Mouse (Mus musculus) megakaryocyte, adult 5-6 weeks (primary cell): ENCODE results near the gene Mycbpap. TPM values are rescaled to one million over a fixed set of nuclear protein-coding genes. Genes with fewer than 3 reads are reported as not detected.

Experiments used
- ATAC-seq: 2 replicates; pipeline ENCODE4 v1.8.0; 2016; ENCODE audit warnings: mild to moderate bottlenecking, inconsistent platforms; ENCODE audit not compliant: poor library complexity, severe bottlenecking
- total RNA-seq, 2 experiments: library from RNA; stranded (forward) in 1 of 2; stranded (reverse) in 1 of 2; fragments of 153-499, 151-499 nt in 1 of 2; fragments of 221-1000, 200-1000 nt in 1 of 2; gene quantifications; 2 replicates each; pipeline versions ENCODE4 v1.2.3 to v1.2.4; 2015 to 2017

Gene Mycbpap
- total RNA-seq, 2 experiments from 2014 or later, result not detected

DNA sequence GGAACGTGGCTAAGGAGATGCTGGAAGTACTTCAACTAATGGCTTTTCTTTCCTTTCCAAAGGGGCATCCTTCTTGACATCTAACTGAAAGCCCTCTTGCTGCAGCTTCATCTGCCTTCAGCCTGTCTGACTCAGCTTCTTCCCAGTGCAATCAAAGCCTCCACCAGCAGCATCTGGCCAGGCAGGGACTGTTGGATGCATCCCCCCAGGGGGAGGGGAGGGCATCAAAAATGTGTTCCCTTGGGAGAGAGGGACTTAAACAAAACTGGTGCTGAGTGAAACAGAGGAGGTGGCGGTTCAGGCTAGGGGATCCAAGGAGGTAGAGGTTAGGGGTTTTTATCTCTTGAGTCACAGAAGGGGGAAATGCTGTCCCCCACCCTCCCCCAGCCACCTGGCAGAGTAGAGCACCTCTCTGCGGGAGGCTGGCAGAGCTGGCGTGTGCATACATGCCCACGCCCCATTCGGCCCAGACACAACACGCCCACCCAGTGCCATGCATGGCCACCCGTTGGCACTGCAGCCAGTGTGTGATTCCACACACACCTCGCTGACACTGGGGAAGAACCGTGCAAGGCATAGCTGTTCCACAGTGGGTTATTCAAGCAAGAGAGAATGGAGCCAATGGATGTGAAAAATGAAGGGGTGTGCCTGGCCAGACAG lies 66.3 kb downstream of the Mycbpap start:
- ATAC-seq, result no peak

DNA sequence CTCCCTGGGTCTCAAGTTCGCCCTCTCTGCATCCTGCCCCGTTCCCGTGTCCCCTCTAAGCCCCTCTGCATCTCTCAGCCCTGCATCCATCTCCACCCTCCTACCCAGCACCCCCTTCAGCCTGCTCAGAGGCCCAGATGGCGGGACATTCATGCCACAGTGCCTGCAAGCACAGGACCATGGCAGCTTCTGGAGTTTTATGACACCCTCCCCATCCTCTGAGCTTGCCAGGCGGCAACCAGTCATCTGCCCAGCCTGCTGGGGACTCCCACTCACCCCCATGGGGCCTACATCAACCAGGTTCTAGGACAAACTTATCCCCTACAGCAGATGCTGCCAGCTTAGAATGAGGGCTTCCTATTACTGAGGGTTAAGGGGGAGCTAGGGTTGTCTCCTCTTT lies 66.8 kb downstream of the Mycbpap start:
- no peak for ATAC-seq

Other genes with a start within 250 kb of the Mycbpap start
- not detected in 2 replicates for gene Gm21885, start 239.9 kb downstream of the Mycbpap start, total RNA-seq (2015)
- gene Gm21885, start 239.9 kb downstream of the Mycbpap start, total RNA-seq (2017), result not detected in 2 replicates
- 115 and 130 TPM in 2 replicates for gene Luc7l3, start 199.8 kb downstream of the Mycbpap start, total RNA-seq (2015)
- 283 and 293 TPM in 2 replicates for gene Luc7l3, start 199.8 kb downstream of the Mycbpap start, total RNA-seq (2017)
- 22.6 and 24.8 TPM in 2 replicates for gene Ankrd40, start 193.7 kb downstream of the Mycbpap start, total RNA-seq (2015)
- 64.7 and 74.1 TPM in 2 replicates for gene Ankrd40, start 193.7 kb downstream of the Mycbpap start, total RNA-seq (2017)
- gene Abcc3, start 128.7 kb downstream of the Mycbpap start, total RNA-seq (2015), result 1.1 and 1.8 TPM in 2 replicates
- gene Abcc3, start 128.7 kb downstream of the Mycbpap start, total RNA-seq (2017), result 1.4 and 1.8 TPM in 2 replicates
- gene Cacna1g, start 47.5 kb downstream of the Mycbpap start, total RNA-seq (2015), result 0.96 and 0.98 TPM in 2 replicates
- 0.16 TPM in 1 of 2 replicates, not detected in the other for gene Cacna1g, start 47.5 kb downstream of the Mycbpap start, total RNA-seq (2017)
- gene Spata20, start 35.6 kb downstream of the Mycbpap start, total RNA-seq (2015), result not detected in 2 replicates
- not detected in 2 replicates for gene Spata20, start 35.6 kb downstream of the Mycbpap start, total RNA-seq (2017)
- gene Epn3, start 21.8 kb downstream of the Mycbpap start, total RNA-seq (2015), result not detected in 2 replicates
- not detected in 2 replicates for gene Epn3, start 21.8 kb downstream of the Mycbpap start, total RNA-seq (2017)
- 0.32 and 0.40 TPM in 2 replicates for gene Rsad1, start 27.5 kb upstream of the Mycbpap start, total RNA-seq (2015)
- gene Rsad1, start 27.5 kb upstream of the Mycbpap start, total RNA-seq (2017), result 0.59 and 0.89 TPM in 2 replicates
- not detected in 2 replicates for gene Chad, start 43.3 kb upstream of the Mycbpap start, total RNA-seq (2015)
- gene Chad, start 43.3 kb upstream of the Mycbpap start, total RNA-seq (2017), result not detected in 2 replicates
- 6.7 and 7.9 TPM in 2 replicates for gene Acsf2, start 80.1 kb upstream of the Mycbpap start, total RNA-seq (2015)
- gene Acsf2, start 80.1 kb upstream of the Mycbpap start, total RNA-seq (2017), result 0.37 and 1.1 TPM in 2 replicates
- gene Lrrc59, start 108.0 kb upstream of the Mycbpap start, total RNA-seq (2015), result 48.5 and 48.9 TPM in 2 replicates
- 79.1 and 81.3 TPM in 2 replicates for gene Lrrc59, start 108.0 kb upstream of the Mycbpap start, total RNA-seq (2017)
- 38.0 and 49.5 TPM in 2 replicates for gene Mrpl27, start 132.0 kb upstream of the Mycbpap start, total RNA-seq (2015)
- 39.0 and 45.9 TPM in 2 replicates for gene Mrpl27, start 132.0 kb upstream of the Mycbpap start, total RNA-seq (2017)
- 4.9 and 6.7 TPM in 2 replicates for gene Eme1, start 132.2 kb upstream of the Mycbpap start, total RNA-seq (2015)
- 20.2 and 28.4 TPM in 2 replicates for gene Eme1, start 132.2 kb upstream of the Mycbpap start, total RNA-seq (2017)
- gene Xylt2, start 155.8 kb upstream of the Mycbpap start, total RNA-seq (2015), result 2.3 and 2.9 TPM in 2 replicates
- 4.3 and 8.1 TPM in 2 replicates for gene Xylt2, start 155.8 kb upstream of the Mycbpap start, total RNA-seq (2017)
- not detected in 2 replicates for gene Gm11541, start 182.8 kb upstream of the Mycbpap start, total RNA-seq (2015)
- not detected in 2 replicates for gene Gm11541, start 182.8 kb upstream of the Mycbpap start, total RNA-seq (2017)
- gene Cdc34b, start 220.0 kb upstream of the Mycbpap start, total RNA-seq (2015), result not detected in 2 replicates
- not detected in 2 replicates for gene Cdc34b, start 220.0 kb upstream of the Mycbpap start, total RNA-seq (2017)